Mouse (Mus musculus) layer of hippocampus, adult 9-10 months (tissue): ENCODE measurements at regions not wholly inside any gene's neighbourhood (a gene's known extent, or its start where the extent isn't known, plus 50 kb on each side); places are given as distances from the start of the nearest gene placed in this dataset.

Experiments
- DNase-seq: peaks from one replicate; pipeline ENCODE4 v3.0.0; 2022; ENCODE audit warnings: low spot score

DNA sequence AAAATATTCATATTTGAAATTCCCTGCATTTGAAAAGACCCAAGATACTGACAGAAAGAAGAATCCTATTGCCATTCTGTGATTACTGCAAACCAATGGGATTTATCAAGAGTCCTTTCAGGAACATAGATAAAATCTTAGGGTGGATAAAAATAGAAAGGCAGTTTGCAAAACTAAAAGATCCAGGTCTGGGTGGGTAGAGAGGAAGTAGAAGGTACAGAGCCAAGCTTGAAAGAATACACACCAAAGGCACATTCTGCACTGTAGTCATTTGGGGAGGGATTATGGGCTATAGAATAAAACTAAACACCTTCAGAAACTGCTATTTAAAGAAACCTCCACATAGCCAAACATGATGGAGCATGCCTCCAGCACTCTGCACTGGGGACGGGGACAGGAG, 288.5 kb upstream of the 4930412O13Rik start:
- no peak for DNase-seq

GRCm38 (mm10) chr2:9593931-9594330, 287.1 kb upstream of the 4930412O13Rik start:
- DNase-seq = no peak

DNA sequence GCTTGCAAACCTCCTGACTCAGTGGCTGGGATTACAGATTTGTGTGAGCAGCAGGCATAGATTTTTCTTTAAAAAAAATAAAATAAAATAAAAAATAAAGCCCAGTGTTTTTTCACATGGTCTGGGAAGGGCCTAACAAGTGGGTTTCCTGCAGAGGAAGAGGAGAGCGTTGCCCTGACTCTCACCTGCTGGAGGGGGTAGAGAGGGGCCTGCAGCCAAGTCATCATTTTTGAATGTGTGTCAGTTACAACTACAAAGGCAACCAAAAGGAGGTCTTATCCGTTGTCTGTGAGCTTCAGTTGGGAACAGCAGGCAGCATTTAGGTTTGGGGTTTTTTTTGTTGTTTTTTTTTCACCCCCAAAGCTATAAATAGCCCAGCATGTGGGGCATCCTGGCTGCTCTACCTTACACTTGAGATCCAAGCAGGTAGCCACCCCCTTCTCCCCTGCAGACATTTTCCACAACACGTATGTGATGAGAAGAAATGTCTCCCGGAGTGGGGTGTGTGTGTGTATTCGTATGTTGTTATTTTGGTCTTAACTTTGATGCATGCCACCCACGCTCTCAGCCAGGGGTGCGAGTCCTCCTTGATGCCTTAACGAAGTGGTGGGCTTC, 285.7 kb upstream of the 4930412O13Rik start:
- DNase-seq = no peak

- no peak for DNase-seq
These were observed 284.9 kb upstream of the 4930412O13Rik start for GRCm38 (mm10) chr2:9596135-9596534.

DNA sequence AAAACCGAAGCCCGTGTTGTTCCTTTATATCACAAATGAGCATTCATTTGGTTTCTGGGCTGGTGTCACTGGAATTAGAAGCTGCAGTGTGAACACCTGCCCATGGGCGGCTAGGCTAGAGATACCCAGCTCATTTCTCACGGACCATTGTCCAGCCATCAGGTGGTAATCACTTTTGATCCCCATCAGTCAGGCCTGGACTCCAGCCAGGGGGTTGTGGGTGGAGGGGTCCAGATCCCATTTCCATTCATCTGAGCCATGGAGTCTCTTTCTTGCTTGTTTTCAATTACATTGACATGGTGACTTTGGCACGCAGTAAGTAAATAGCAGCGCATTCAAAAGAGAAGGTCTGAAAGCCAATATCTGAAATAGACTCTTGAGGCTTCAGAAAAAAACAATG, 276.1 kb upstream of the 4930412O13Rik start:
- no peak for DNase-seq

DNA sequence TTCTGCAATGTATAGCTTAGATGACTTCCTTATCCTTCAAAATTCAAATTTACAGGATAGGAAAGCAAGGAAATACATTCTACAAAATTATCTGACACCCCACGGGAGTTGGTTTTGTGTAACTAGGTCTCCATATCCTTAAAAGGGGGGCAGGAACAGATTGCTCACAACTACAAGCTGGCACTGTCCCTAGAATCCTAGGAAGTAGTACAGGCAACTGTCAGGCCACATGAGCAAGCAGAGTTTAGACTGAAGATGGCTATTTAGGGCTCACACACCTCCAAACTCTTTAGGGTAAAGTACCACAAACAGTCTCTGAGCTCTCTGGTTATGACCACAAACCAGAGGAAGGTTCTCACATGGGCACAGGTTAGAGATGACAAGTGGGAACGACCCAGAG, 273.5 kb upstream of the 4930412O13Rik start:
- DNase-seq = no peak

- no peak for DNase-seq
These were observed 266.6 kb upstream of the 4930412O13Rik start for GRCm38 (mm10) chr2:9614415-9614814.

DNA sequence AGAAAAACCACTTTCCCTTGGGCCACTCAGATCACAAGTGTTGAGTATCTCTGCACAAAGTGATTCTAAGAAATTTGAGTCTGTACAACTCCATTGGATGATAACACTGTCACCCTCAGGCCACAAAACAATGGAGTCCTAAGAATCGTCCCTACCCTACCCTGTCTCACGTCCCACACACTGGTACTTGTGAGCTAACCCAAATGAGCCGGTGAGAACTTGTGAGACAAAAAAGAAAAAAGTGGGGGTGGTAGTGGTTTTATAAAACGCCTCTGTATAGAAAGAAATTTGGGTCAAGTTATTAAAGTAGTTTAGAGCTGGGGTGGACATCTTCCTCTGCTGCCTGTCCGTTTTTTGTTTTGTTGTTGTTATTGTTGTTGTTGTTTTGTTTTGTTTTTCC, 264.8 kb upstream of the 4930412O13Rik start:
- no peak for DNase-seq

GRCm38 (mm10) chr2:9620303-9621244, 260.5 kb upstream of the 4930412O13Rik start:
- DNase-seq = peak; percentile 71

- DNase-seq = no peak
These were observed 257.4 kb upstream of the 4930412O13Rik start for GRCm38 (mm10) chr2:9623702-9624101.

DNA sequence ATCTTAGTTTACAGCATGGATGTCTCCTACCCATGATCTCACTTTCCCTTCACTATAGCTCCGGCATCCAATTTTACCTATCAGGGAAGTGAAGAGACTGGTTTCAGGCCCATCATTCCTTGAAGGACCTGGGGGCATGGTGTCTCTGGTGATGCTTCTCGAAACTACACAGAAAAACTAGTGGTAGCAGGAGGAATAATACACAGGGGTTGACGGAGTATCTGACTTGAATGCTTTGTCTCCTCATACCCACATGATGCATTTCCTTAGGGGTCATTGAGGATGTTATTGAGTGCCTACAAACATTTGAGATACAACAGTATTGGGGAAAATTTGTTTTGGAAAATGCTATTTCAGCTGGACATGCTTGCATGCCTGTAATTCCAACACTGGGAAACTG, 253.0 kb upstream of the 4930412O13Rik start:
- no peak for DNase-seq

DNA sequence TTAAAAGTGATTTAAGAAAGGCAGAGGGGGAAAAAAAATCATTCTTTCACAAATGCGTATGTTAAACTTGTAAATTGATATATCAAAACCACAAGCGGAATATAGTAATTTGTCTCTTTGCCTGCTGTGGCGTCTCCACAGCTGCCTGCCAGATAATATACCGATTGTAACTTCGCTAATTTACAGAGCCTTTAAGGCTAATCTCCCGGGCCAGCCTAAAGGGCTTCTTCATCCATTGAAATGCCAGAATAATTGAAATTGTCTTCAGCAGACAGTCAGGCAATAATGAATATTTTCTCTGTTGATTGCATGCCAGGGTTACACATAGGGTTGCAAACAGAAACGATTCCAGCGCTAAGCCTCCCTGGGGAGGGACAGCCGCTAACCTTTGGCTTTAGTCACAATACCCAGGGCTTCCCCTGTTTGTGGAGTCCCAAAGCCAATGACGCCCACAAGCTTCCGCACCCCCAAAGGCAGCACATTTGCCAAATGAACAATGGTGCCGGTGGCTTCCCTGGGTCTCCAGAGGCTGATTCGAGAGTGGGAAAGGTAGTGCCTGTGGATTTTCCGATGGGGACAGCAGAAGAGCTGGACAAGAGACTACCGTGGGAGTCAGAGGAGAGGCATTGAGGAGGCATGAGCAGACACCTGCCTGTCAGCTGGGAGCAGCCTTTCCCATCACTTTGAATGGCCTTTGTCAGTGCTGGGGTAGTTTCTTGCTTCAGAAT, 248.2 kb upstream of the 4930412O13Rik start:
- DNase-seq = no peak

GRCm38 (mm10) chr2:9639262-9639661, 241.8 kb upstream of the 4930412O13Rik start:
- no peak for DNase-seq

GRCm38 (mm10) chr2:9641629-9642028, 239.4 kb upstream of the 4930412O13Rik start:
- DNase-seq = no peak

GRCm38 (mm10) chr2:9642411-9642810, 238.6 kb upstream of the 4930412O13Rik start:
- DNase-seq = no peak

DNA sequence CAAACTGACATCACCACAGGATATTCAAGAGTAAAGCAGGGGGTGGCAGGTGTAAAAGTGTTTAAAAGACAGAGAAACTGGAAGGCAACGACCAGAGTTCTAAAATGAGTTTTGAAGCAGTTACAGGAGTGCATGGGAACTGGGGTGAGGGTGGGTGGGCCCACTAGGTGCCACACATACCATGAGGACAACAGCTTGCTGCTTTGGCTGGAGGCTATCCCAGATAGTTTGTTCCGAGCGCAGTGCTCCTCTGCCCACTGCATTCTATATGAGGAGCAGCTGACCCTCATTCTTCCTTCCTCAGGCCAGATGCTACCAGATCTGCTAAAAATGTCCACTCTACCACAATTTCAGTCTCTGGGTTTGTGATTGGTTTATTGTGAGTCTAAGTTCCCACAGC, 234.6 kb upstream of the 4930412O13Rik start:
- DNase-seq = no peak

DNA sequence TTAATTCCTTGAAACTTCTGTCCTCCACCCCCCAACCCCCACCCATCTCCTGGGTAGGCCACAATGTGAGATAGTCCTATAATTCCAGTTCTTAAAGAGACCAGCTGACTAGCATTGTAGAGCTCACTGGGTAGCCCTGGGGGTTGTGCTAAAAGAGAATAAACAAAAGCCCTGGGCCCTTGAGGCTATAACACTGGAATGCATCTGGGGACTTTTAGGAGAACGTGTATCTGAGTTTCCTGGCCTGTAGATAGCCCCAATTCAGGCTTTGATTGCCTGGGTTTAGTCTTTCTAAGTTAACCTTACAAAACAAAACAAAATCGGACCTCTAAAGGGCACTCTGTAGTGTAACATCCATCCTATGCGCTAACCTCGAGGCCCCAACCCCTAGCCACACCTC, 234.1 kb upstream of the 4930412O13Rik start:
- no peak for DNase-seq

- DNase-seq = no peak
These were observed 231.0 kb upstream of the 4930412O13Rik start for GRCm38 (mm10) chr2:9650082-9650481.

DNA sequence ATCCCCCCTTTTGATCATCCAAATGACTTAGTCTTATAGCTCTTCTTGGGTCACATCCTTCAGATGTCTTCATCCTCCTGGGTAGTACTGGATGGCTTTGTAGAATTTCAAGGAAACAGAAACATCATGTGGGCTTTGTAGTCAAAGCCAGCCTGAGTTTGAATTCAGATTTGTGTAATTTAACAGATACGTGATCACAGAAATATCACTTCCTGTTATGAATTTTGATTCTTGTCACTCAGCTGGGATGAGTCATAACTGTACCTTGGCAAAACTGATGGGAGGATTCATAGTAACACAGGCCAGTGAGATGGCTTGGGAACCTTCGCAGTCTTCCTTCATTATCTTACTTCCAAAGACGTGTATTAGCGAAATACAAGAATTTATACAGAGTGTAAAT, 222.2 kb upstream of the 4930412O13Rik start:
- DNase-seq = no peak

GRCm38 (mm10) chr2:9669621-9670020, 211.4 kb upstream of the 4930412O13Rik start:
- no peak for DNase-seq

GRCm38 (mm10) chr2:9681691-9682152, 199.3 kb upstream of the 4930412O13Rik start:
- no peak for DNase-seq

DNA sequence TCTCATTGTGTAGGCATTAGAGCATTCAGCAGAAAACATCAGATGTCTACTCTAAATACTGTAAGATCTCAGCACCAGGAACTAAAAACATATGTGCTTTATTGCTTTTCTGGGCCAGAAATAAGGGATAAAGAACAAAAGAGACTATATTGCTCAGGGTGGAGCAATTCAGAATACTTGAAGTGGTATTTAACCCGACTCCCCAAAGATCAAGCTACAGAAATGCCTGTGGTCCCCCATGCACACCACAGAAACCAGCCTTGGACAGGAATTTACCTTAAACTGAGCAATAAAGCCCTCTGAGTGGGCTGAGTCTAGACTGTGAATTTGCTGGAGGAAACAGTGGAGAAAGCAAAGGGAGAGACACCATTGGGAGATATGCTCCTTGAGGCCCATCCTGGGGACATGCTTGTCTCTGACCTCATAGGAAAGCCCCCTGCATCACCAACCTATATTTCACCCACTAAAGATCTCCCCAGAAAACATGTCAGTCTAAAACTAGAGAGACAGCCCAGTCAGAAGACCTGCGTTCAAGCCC, 197.3 kb upstream of the 4930412O13Rik start:
- DNase-seq = no peak
